Mouse (Mus musculus) layer of hippocampus, adult 8-10 months (tissue): ENCODE measurements around the gene Crybg3. TPM values are rescaled to one million over a fixed set of nuclear protein-coding genes. Genes with fewer than 3 reads are reported as not detected.
"Not testable (repeated sequence)": the region's sequence is repeated elsewhere in the genome, so short reads cannot be mapped to it uniquely, and the experiment has no call there.

Experiments used
- DNase-seq, 2 experiments: peaks; one replicate each; pipeline ENCODE4 v3.0.0; 2022; ENCODE audit warnings: low spot score in 2 of 2
- total RNA-seq, 4 experiments: library from RNA; stranded (reverse); gene quantifications; 2 replicates each; pipeline ENCODE4 v1.2.4; 2022

Crybg3 gene
- total RNA-seq, 4 experiments from 2014 or later: 4.2 to 6.6 (median 5.0) TPM

GRCm38 (mm10) chr16:59459259-59459861 lies 141.4 kb downstream of the Crybg3 start:
- DNase-seq: not testable (repeated sequence)

GRCm38 (mm10) chr16:59451813-59452212 lies 149.0 kb downstream of the Crybg3 start:
- DNase-seq: no peak

- DNase-seq: no peak
These were observed 151.7 kb downstream of the Crybg3 start for GRCm38 (mm10) chr16:59449092-59449491.

- peak; percentile 33 to 43 for DNase-seq
These were observed 152.6 kb downstream of the Crybg3 start for GRCm38 (mm10) chr16:59448181-59448580.

GRCm38 (mm10) chr16:59444880-59445559 lies 155.8 kb downstream of the Crybg3 start:
- DNase-seq: no peak

Other genes with a start within 250 kb of the Crybg3 start
- not detected for gene Olfr209, start 237.0 kb downstream of the Crybg3 start, total RNA-seq
- under 1 TPM; 0.14 to 0.21 (median 0.17) TPM for gene Gabrr3, start 193.6 kb downstream of the Crybg3 start, total RNA-seq
- 10 to 100 TPM; 14.8 to 17.6 (median 15.7) TPM for gene Riox2, start 129.2 kb downstream of the Crybg3 start, total RNA-seq
- gene Arl6, start 38.4 kb upstream of the Crybg3 start, total RNA-seq: 10 to 100 TPM; 23.6 to 37.7 (median 29.3) TPM